ENCODE assay signal across 16 mouse cellular contexts in the genomic region with DNA sequence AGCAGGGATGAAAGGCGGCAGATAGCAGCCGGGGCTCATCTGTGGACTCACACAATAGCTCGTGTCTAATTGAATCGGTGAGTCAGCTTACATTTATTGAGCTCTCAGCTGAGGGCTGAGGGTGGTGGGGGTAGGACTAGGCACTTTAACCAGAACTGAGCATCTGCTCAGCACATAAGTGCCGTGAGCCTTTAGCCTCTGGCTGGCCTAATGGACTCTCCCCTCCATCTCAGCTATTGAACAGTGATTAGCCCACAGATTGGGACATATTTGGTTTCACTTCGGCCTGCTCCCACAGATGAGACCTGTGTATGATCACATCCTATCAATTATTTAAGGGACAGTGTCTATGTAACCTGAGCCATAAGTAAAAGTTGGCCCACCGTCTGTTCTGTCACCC.
DNase-seq lines count a peak whose midpoint lies in the region; ATAC-seq and TF ChIP-seq lines count a peak whose summit lies in the region.
"Had no signal": no experiment of that assay in that cellular context is flagged by ENCODE, and none has a peak within 500 bp of the region (broad histone marks: within the 10 kb centered on the region; RNA-seq: fewer than 3 reads in every experiment).

No protein-coding gene starts in this region.

- no peak overlapping the region for H3K9ac ChIP-seq in forebrain, embryonic 11.5 days (ENCODE audit: low read length)
- no peak overlapping the region for H3K9ac ChIP-seq in forebrain, postnatal 0 days
- no peak overlapping the region for H3K9ac ChIP-seq in embryonic facial prominence, embryonic 11.5 days (replicated peaks; ENCODE audit: low read length)
- H3K9ac ChIP-seq in neural tube, embryonic 13.5 days = no peak overlapping the region
- no peak overlapping the region for H3K9ac ChIP-seq in kidney, embryonic 16.5 days (replicated peaks; ENCODE audit: low read length)
- H3K9ac ChIP-seq: embryonic facial prominence, embryonic 13.5 days; liver, embryonic 12.5 days had no signal

- 74% methylated on average over 7 of the region's 7 CpGs for WGBS in forebrain, embryonic 11.5 days
- 56% methylated on average over 7 of the region's 7 CpGs for WGBS in forebrain, postnatal 0 days
- 64% methylated on average over 7 of the region's 7 CpGs for WGBS in embryonic facial prominence, embryonic 11.5 days
- 29% methylated on average over 7 of the region's 7 CpGs for WGBS in neural tube, embryonic 13.5 days
- WGBS in kidney, embryonic 16.5 days = 52% methylated on average over 7 of the region's 7 CpGs

- H3K36me3 ChIP-seq in forebrain, embryonic 11.5 days (ENCODE audit: control insufficient read depth, insufficient read depth, low read length) = no peaks in the 10 kb centered on the region
- H3K36me3 ChIP-seq in forebrain, postnatal 0 days (ENCODE audit: insufficient read depth) = no peaks in the 10 kb centered on the region
- H3K36me3 ChIP-seq in embryonic facial prominence, embryonic 11.5 days (replicated peaks; ENCODE audit: control insufficient read depth, insufficient read depth, low read depth, low read length) = no peaks in the 10 kb centered on the region
- no peaks in the 10 kb centered on the region for H3K36me3 ChIP-seq in neural tube, embryonic 13.5 days
- H3K36me3 ChIP-seq in kidney, embryonic 16.5 days (ENCODE audit: insufficient read depth, low read length) = no peaks in the 10 kb centered on the region
- H3K36me3 ChIP-seq: embryonic facial prominence, embryonic 13.5 days; liver, embryonic 12.5 days had no signal

- ATAC-seq in forebrain, embryonic 11.5 days (replicated peaks; ENCODE audit: low FRiP score) = peak; percentile 60; the same call in 1 of the 2 replicates
- ATAC-seq in forebrain, postnatal 0 days = no peak; the same call in 1 of the 2 replicates
- ATAC-seq in embryonic facial prominence, embryonic 11.5 days (replicated peaks; ENCODE audit: insufficient number of reproducible peaks, low FRiP score, low TSS enrichment, low read depth) = peak; percentile 91
- peak; percentile 93 for ATAC-seq in neural tube, embryonic 13.5 days (ENCODE audit: low read depth)
- no peak for ATAC-seq in kidney, embryonic 16.5 days (ENCODE audit: low FRiP score, low TSS enrichment)
- no peak for ATAC-seq in monocyte, adult 5-6 weeks (replicated peaks; ENCODE audit: insufficient number of reproducible peaks, low FRiP score, low TSS enrichment, poor library complexity, severe bottlenecking)
- ATAC-seq: liver, embryonic 12.5 days; lung, postnatal 0 days had no signal

- no peaks in the 10 kb centered on the region for H3K9me3 ChIP-seq in forebrain, embryonic 11.5 days (ENCODE audit: control insufficient read depth, low read length)
- no peaks in the 10 kb centered on the region for H3K9me3 ChIP-seq in forebrain, postnatal 0 days (ENCODE audit: low read length)
- H3K9me3 ChIP-seq in embryonic facial prominence, embryonic 11.5 days (replicated peaks; ENCODE audit: control insufficient read depth, low read length) = no peaks in the 10 kb centered on the region
- H3K9me3 ChIP-seq in neural tube, embryonic 13.5 days = no peaks in the 10 kb centered on the region
- no peaks in the 10 kb centered on the region for H3K9me3 ChIP-seq in kidney, embryonic 16.5 days (ENCODE audit: low read length)
- H3K9me3 ChIP-seq: embryonic facial prominence, embryonic 13.5 days; liver, embryonic 12.5 days had no signal

- no peaks in the 10 kb centered on the region for H3K4me1 ChIP-seq in forebrain, embryonic 11.5 days (replicated peaks; ENCODE audit: control insufficient read depth, insufficient read depth, low read length)
- H3K4me1 ChIP-seq in forebrain, postnatal 0 days (ENCODE audit: insufficient read depth) = no peaks in the 10 kb centered on the region
- no peaks in the 10 kb centered on the region for H3K4me1 ChIP-seq in embryonic facial prominence, embryonic 11.5 days (ENCODE audit: control insufficient read depth, insufficient read depth, low read length)
- H3K4me1 ChIP-seq in neural tube, embryonic 13.5 days (replicated peaks) = 0 out of 2 replicates have a peak, but pooled peaks cover 9% of the 10 kb centered on the region
- H3K4me1 ChIP-seq in kidney, embryonic 16.5 days (ENCODE audit: insufficient read depth, low read length) = no peaks in the 10 kb centered on the region
- H3K4me1 ChIP-seq: embryonic facial prominence, embryonic 13.5 days; liver, embryonic 12.5 days had no signal

- no peaks in the 10 kb centered on the region for H3K27me3 ChIP-seq in forebrain, embryonic 11.5 days (ENCODE audit: control insufficient read depth, insufficient read depth, low read length)
- H3K27me3 ChIP-seq in forebrain, postnatal 0 days (ENCODE audit: insufficient read depth, low read length) = no peaks in the 10 kb centered on the region
- no peaks in the 10 kb centered on the region for H3K27me3 ChIP-seq in embryonic facial prominence, embryonic 11.5 days (ENCODE audit: control insufficient read depth, insufficient read depth, low read length)
- no peaks in the 10 kb centered on the region for H3K27me3 ChIP-seq in neural tube, embryonic 13.5 days
- no peaks in the 10 kb centered on the region for H3K27me3 ChIP-seq in kidney, embryonic 16.5 days (ENCODE audit: insufficient read depth, low read length)
- H3K27me3 ChIP-seq: embryonic facial prominence, embryonic 13.5 days; liver, embryonic 12.5 days had no signal

- peak; percentile 47 for DNase-seq in forebrain, embryonic 11.5 days (ENCODE audit: low spot score)
- no peak for DNase-seq in forebrain, postnatal 0 days
- DNase-seq in embryonic facial prominence, embryonic 11.5 days (ENCODE audit: low spot score) = peak; percentile 1
- DNase-seq in mesoderm, embryonic 11.5 days (ENCODE audit: low read depth, low spot score) = peak; percentile 61
- DNase-seq in gastrocnemius, postnatal 25 days = no peak
- DNase-seq: adrenal gland, postnatal 25 days; cerebellum, adult 11 months; heart, adult 2 months; heart, postnatal 14 days; kidney, adult 11 months had no signal

- TF ChIP-seq CTCF in forebrain, postnatal 0 days (IDR thresholded peaks at IDR 0.05; ENCODE audit: low read depth) = no peak

- H3K27ac ChIP-seq in forebrain, embryonic 11.5 days (ENCODE audit: low read depth, low read length) = no peak overlapping the region
- H3K27ac ChIP-seq in forebrain, postnatal 0 days (ENCODE audit: low read depth, low read length) = no peak overlapping the region
- no peak overlapping the region for H3K27ac ChIP-seq in embryonic facial prominence, embryonic 11.5 days (replicated peaks; ENCODE audit: low read depth, low read length)
- H3K27ac ChIP-seq in neural tube, embryonic 13.5 days (replicated peaks) = no peak overlapping the region
- no peak overlapping the region for H3K27ac ChIP-seq in kidney, embryonic 16.5 days (ENCODE audit: low read length)
- H3K27ac ChIP-seq: embryonic facial prominence, embryonic 13.5 days; heart, adult 2 months; liver, embryonic 12.5 days had no signal

- H3K4me2 ChIP-seq in forebrain, embryonic 11.5 days (ENCODE audit: low read depth, low read length, severe bottlenecking) = no peak overlapping the region
- no peak overlapping the region for H3K4me2 ChIP-seq in forebrain, postnatal 0 days (ENCODE audit: low read depth)
- no peak overlapping the region for H3K4me2 ChIP-seq in embryonic facial prominence, embryonic 11.5 days (ENCODE audit: low read depth, low read length)
- H3K4me2 ChIP-seq in neural tube, embryonic 13.5 days = no peak overlapping the region
- H3K4me2 ChIP-seq in kidney, embryonic 16.5 days (replicated peaks; ENCODE audit: low read depth, low read length) = no peak overlapping the region
- H3K4me2 ChIP-seq: embryonic facial prominence, embryonic 13.5 days; liver, embryonic 12.5 days had no signal

- H3K4me3 ChIP-seq in forebrain, embryonic 11.5 days (ENCODE audit: low read depth, low read length) = no peak overlapping the region
- H3K4me3 ChIP-seq in forebrain, postnatal 0 days (ENCODE audit: low read depth, low read length) = no peak overlapping the region
- no peak overlapping the region for H3K4me3 ChIP-seq in embryonic facial prominence, embryonic 11.5 days (ENCODE audit: low read depth, low read length)
- H3K4me3 ChIP-seq in neural tube, embryonic 13.5 days = no peak overlapping the region
- H3K4me3 ChIP-seq in kidney, embryonic 16.5 days (ENCODE audit: low read length) = no peak overlapping the region
- H3K4me3 ChIP-seq: embryonic facial prominence, embryonic 13.5 days; heart, adult 2 months; liver, embryonic 12.5 days had no signal

Comparison
In these comparisons a context has a peak if more than half of its experiments do, and no peak if none do; other contexts are left out.
1. ATAC-seq: peak in forebrain, embryonic 11.5 days (single experiment), embryonic facial prominence, embryonic 11.5 days (single experiment) and neural tube, embryonic 13.5 days (single experiment); none in forebrain, postnatal 0 days (single experiment), kidney, embryonic 16.5 days (single experiment) and monocyte, adult 5-6 weeks (single experiment).
2. DNase-seq: peak in forebrain, embryonic 11.5 days (single experiment), embryonic facial prominence, embryonic 11.5 days (single experiment) and mesoderm, embryonic 11.5 days (single experiment); none in forebrain, postnatal 0 days (single experiment) and gastrocnemius, postnatal 25 days (single experiment).